Mouse (Mus musculus): Measurements from ENCODE around the gene Pex26.
A peak's percentile ranks its signal among the peaks of the same experiment; 100 is the strongest.

Gene Pex26

DNA sequence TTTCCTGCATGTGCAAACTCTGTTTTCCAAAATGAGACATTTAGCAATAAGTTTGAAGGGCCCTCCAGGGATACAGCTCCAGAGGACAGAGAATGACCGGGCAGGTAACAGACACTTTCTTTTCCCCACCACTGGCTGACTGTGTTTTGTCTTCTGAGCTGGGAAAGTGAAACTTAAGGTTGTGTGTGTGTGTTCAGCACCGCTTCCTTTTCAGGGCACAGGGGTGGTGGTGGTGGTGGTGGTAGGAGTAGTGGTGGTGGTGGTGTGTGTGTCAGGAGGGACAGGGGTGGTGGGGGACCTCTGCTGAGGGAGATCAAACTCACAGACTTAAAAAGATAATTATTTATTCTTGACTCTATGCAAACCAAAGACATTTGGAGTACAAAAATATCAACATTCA lies 58.3 kb downstream of the Pex26 start:
- DNase-seq (ENCODE audit: low spot score): no peak

GRCm38 (mm10) chr6:121243161-121243560 lies 59.7 kb downstream of the Pex26 start:
- no peak for DNase-seq (ENCODE audit: low spot score)

DNA sequence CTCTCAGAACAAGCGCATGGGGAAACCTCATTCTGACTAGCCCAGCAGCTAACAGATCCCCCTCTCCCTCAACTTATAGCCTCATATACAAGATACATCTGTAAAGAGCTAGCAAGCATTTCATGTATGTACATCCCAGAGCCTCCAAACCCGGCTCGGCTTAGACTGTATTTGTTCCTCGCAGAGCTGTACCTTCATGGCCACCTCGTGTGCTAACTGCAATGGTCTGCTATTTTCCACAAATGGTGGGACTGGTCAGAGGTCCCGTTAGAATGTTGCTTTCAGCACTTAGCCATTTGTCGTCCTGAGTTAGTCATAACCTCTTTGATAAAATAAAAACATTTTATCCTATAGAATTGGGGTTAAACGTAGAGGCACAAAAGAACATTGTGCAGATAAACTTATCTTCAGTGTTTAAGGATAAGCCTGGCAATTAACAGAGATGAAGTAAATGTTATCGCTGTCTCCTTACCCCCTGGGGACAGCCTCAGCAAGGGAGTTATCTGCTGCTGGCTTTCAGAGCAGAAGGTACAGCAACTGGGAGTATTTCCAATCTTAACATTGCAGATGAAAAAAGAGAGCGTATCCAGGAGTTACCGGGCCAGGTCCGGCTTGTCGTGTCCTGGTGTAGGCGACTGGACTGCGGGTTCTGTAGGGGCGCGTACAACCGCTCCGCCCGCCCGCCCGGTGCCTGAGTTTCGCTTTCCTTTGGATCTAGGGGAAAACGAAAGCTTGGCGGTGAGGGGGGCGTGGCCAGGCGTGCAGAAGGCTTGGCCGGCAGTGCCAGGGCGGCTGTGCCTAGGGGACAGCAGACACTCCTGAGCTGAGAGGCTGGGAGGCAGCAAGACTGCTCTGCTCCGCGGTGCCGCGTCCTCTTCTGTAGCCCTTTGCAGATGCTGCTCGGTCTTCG lies 61.9 kb downstream of the Pex26 start, which contains the start of gene Usp18:
Gene Usp18 (plus strand): TSS at position 780 of the 910 bp plus-strand sequence.
- DNase-seq (ENCODE audit: low spot score): peak; percentile 84

GRCm38 (mm10) chr6:121246037-121246361 lies 62.5 kb downstream of the Pex26 start:
- DNase-seq (ENCODE audit: low spot score): no peak
